Mouse (Mus musculus) liver, postnatal 0 days (tissue): ENCODE results near the gene Cct5.

Experiments used
- CTCF ChIP-seq: sonication (generic); IDR thresholded peaks from 2 replicates; pipeline ENCODE4 v1.5.1; 2016; ENCODE audit warnings: antibody characterized with exemption, low read depth
- EP300 ChIP-seq: IDR thresholded peaks from 2 replicates; pipeline ENCODE4 v1.6.1; 2016; ENCODE audit warnings: antibody characterized with exemption, low read depth, mild to moderate bottlenecking

DNA sequence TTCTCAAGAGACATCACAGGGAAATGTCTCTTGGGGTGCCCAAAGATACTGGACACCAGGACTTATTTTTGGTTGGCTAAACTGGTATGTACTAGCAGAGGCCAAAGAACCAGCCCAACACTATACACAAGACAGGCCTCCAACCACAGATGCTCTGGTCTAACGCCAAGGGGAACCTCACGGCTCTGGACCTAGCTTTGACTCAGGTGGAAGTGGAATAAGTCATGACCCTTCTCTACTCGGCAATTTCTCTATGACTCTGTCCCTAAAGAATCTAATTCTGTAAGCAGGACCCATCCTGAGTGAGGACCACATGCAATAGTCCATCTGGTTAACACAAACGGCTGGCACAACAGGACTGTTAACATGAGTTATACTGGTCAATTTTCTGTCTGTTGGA, 1.8 kb downstream of the Cct5 start:
- TF ChIP-seq EP300 (no peak), CTCF (no peak)
